Mouse (Mus musculus): ENCODE measurements around the gene Lctl. TPM values are rescaled to one million over a fixed set of nuclear protein-coding genes. Genes with fewer than 3 reads are reported as not detected.
A peak's percentile ranks its signal among the peaks of the same experiment; 100 is the strongest.

The Lctl gene
- polyA plus RNA-seq, 2 experiments = 0.06 TPM; not detected in 1

DNA sequence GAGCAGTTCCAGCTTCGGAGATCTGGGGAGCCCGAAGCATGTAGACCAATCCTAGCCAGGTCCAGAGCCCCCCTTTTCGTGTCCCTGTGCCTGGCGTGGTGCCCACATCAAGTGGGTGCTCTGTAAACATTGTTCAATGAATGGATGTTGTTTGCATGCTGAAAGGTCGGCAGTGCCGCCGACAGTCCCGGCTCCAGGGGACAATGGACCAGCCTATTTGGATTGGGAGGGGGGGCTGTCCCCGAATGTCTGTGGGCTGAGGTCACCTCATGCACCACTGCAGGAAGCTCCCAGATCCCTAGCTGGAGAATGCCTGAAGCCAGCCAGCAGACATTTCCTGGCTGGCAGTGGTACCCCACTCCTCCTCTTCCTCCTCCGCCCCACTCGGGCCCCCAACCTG, 22.9 kb upstream of the Lctl start:
- H3K27me3 ChIP-seq (ENCODE audit: control insufficient read depth, insufficient read depth, low read length) = no peaks in the 10 kb centered on the region
- H3K27ac ChIP-seq (replicated peaks; ENCODE audit: low read depth, low read length) = no peak overlapping the region
- no peak overlapping the region for H3K4me3 ChIP-seq (replicated peaks; ENCODE audit: low read length)
- peaks cover 15% of the 10 kb centered on the region for H3K4me1 ChIP-seq (ENCODE audit: control insufficient read depth, insufficient read depth, low read length)
- no peak overlapping the region for H3K4me2 ChIP-seq (replicated peaks; ENCODE audit: low read depth, low read length, severe bottlenecking)
- H3K9ac ChIP-seq (ENCODE audit: low read depth, low read length, severe bottlenecking) = no peak overlapping the region
- H3K36me3 ChIP-seq (ENCODE audit: control insufficient read depth, insufficient read depth, low read length) = no peaks in the 10 kb centered on the region
- DNase-seq (ENCODE audit: low spot score) = no peak
- ATAC-seq (ENCODE audit: low FRiP score, low read depth) = no peak
- no peak for TF ChIP-seq POLR2A (IDR thresholded peaks at IDR 0.05; ENCODE audit: borderline replicate concordance, extremely low read depth, insufficient read depth, insufficient read length)
- no peaks in the 10 kb centered on the region for H3K9me3 ChIP-seq (ENCODE audit: control insufficient read depth, low read length)
- WGBS = 71% methylated on average over 11 of the region's 11 CpGs

GRCm38 (mm10) chr9:64098282-64098681, 18.7 kb upstream of the Lctl start:
- no peak for TF ChIP-seq POLR2A (IDR thresholded peaks at IDR 0.05; ENCODE audit: borderline replicate concordance, extremely low read depth, insufficient read depth, insufficient read length)
- H3K27ac ChIP-seq (replicated peaks; ENCODE audit: low read depth, low read length) = no peak overlapping the region
- no peak overlapping the region for H3K4me3 ChIP-seq (replicated peaks; ENCODE audit: low read length)
- DNase-seq (ENCODE audit: low spot score) = no peak
- H3K27me3 ChIP-seq (ENCODE audit: control insufficient read depth, insufficient read depth, low read length) = no peaks in the 10 kb centered on the region
- peaks cover 15% of the 10 kb centered on the region for H3K4me1 ChIP-seq (ENCODE audit: control insufficient read depth, insufficient read depth, low read length)
- WGBS = 46% methylated on average over 4 of the region's 4 CpGs
- no peak overlapping the region for H3K9ac ChIP-seq (ENCODE audit: low read depth, low read length, severe bottlenecking)
- H3K36me3 ChIP-seq (ENCODE audit: control insufficient read depth, insufficient read depth, low read length) = no peaks in the 10 kb centered on the region
- no peak for ATAC-seq (ENCODE audit: low FRiP score, low read depth)
- no peak overlapping the region for H3K4me2 ChIP-seq (replicated peaks; ENCODE audit: low read depth, low read length, severe bottlenecking)
- no peaks in the 10 kb centered on the region for H3K9me3 ChIP-seq (ENCODE audit: control insufficient read depth, low read length)

GRCm38 (mm10) chr9:64100442-64100841, 16.5 kb upstream of the Lctl start:
- H3K27ac ChIP-seq (replicated peaks; ENCODE audit: low read depth, low read length) = no peak overlapping the region
- H3K4me1 ChIP-seq (ENCODE audit: control insufficient read depth, insufficient read depth, low read length) = peaks cover 1% of the 10 kb centered on the region; the same call in 1 of the 2 replicates
- no peak overlapping the region for H3K4me2 ChIP-seq (replicated peaks; ENCODE audit: low read depth, low read length, severe bottlenecking)
- H3K9ac ChIP-seq (ENCODE audit: low read depth, low read length, severe bottlenecking) = no peak overlapping the region
- peak; percentile 45 for DNase-seq (ENCODE audit: low spot score)
- no peak for ATAC-seq (ENCODE audit: low FRiP score, low read depth)
- no peaks in the 10 kb centered on the region for H3K36me3 ChIP-seq (ENCODE audit: control insufficient read depth, insufficient read depth, low read length)
- 4% methylated on average over 4 of the region's 4 CpGs for WGBS
- H3K4me3 ChIP-seq (replicated peaks; ENCODE audit: low read length) = no peak overlapping the region
- H3K27me3 ChIP-seq (ENCODE audit: control insufficient read depth, insufficient read depth, low read length) = no peaks in the 10 kb centered on the region
- no peaks in the 10 kb centered on the region for H3K9me3 ChIP-seq (ENCODE audit: control insufficient read depth, low read length)
- no peak for TF ChIP-seq POLR2A (IDR thresholded peaks at IDR 0.05; ENCODE audit: borderline replicate concordance, extremely low read depth, insufficient read depth, insufficient read length)

DNA sequence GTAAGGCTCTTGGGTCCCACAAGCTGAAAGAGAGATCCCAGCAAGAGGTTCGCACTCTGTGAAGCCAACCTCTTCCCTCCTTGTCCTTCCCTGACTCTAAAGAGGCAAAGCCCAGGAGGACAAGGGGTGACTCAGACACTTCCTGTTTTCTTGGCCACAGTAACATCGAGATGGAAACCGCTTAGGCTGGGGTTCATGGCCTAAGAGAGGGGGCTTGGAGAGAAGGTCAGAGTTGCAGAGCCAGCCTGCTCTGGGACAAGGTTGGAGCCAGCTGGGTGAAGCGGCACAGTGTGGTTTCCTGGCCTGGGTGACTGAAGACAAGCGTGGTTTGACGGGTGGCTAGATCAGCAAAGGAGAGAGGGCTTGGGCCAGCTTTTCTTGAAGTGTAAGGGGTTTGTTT, 11.6 kb upstream of the Lctl start:
- H3K9me3 ChIP-seq (ENCODE audit: control insufficient read depth, low read length) = no peaks in the 10 kb centered on the region
- no peaks in the 10 kb centered on the region for H3K36me3 ChIP-seq (ENCODE audit: control insufficient read depth, insufficient read depth, low read length)
- H3K4me2 ChIP-seq (replicated peaks; ENCODE audit: low read depth, low read length, severe bottlenecking) = no peak overlapping the region
- H3K27ac ChIP-seq (replicated peaks; ENCODE audit: low read depth, low read length) = no peak overlapping the region
- no peak for TF ChIP-seq POLR2A (IDR thresholded peaks at IDR 0.05; ENCODE audit: borderline replicate concordance, extremely low read depth, insufficient read depth, insufficient read length)
- DNase-seq (ENCODE audit: low spot score) (no peak), ATAC-seq (ENCODE audit: low FRiP score, low read depth) (no peak)
- H3K9ac ChIP-seq (ENCODE audit: low read depth, low read length, severe bottlenecking) = no peak overlapping the region
- H3K4me1 ChIP-seq (ENCODE audit: control insufficient read depth, insufficient read depth, low read length) = no peaks in the 10 kb centered on the region
- 81% methylated on average over 6 of the region's 6 CpGs for whole genome bisulfite sequencing
- H3K27me3 ChIP-seq (ENCODE audit: control insufficient read depth, insufficient read depth, low read length) = no peaks in the 10 kb centered on the region
- H3K4me3 ChIP-seq (replicated peaks; ENCODE audit: low read length) = no peak overlapping the region

DNA sequence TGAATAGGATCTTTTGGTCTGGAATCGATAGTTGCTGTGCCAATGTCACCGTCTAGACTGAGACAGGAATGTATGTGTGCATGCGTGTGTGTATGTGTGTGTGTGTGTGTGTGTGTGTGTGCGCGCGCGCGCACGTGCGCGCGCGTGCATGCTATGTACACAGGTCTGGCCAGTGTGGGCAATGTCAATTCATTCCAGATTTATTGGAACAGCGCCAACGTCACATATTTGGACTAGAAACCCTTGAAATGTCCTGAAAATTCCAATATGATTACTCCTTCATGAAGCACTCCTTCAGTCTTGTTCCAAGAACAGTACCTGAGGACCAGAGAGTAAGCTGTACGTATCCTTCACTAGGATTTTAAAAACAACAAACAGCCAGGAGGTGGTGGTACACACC, 6.4 kb upstream of the Lctl start:
- TF ChIP-seq POLR2A (IDR thresholded peaks at IDR 0.05; ENCODE audit: borderline replicate concordance, extremely low read depth, insufficient read depth, insufficient read length) = no peak
- Histone ChIP-seq H3K36me3 (ENCODE audit: control insufficient read depth, insufficient read depth, low read length) (no peaks in the 10 kb centered on the region), H3K9ac (ENCODE audit: low read depth, low read length, severe bottlenecking) (no peak overlapping the region), H3K4me2 (replicated peaks; ENCODE audit: low read depth, low read length, severe bottlenecking) (no peak overlapping the region), H3K4me1 (ENCODE audit: control insufficient read depth, insufficient read depth, low read length) (peaks cover 3% of the 10 kb centered on the region; the same call in 1 of the 2 replicates), H3K27me3 (ENCODE audit: control insufficient read depth, insufficient read depth, low read length) (no peaks in the 10 kb centered on the region), H3K9me3 (ENCODE audit: control insufficient read depth, low read length) (no peaks in the 10 kb centered on the region), H3K4me3 (replicated peaks; ENCODE audit: low read length) (no peak overlapping the region), H3K27ac (replicated peaks; ENCODE audit: low read depth, low read length) (no peak overlapping the region)
- no peak for DNase-seq (ENCODE audit: low spot score)
- ATAC-seq (ENCODE audit: low FRiP score, low read depth) = no peak
- WGBS = 93% methylated on average over 16 of the region's 16 CpGs

GRCm38 (mm10) chr9:64114646-64115045, 2.3 kb upstream of the Lctl start:
- no peak overlapping the region for H3K4me3 ChIP-seq (replicated peaks; ENCODE audit: low read length)
- TF ChIP-seq POLR2A (IDR thresholded peaks at IDR 0.05; ENCODE audit: borderline replicate concordance, extremely low read depth, insufficient read depth, insufficient read length) = no peak
- H3K27me3 ChIP-seq (ENCODE audit: control insufficient read depth, insufficient read depth, low read length) = no peaks in the 10 kb centered on the region
- no peak overlapping the region for H3K27ac ChIP-seq (replicated peaks; ENCODE audit: low read depth, low read length)
- WGBS = 32% methylated on average over 2 of the region's 2 CpGs
- DNase-seq (ENCODE audit: low spot score) (peak; percentile 26), ATAC-seq (ENCODE audit: low FRiP score, low read depth) (no peak)
- peaks cover 3% of the 10 kb centered on the region; the same call in 1 of the 2 replicates for H3K4me1 ChIP-seq (ENCODE audit: control insufficient read depth, insufficient read depth, low read length)
- no peaks in the 10 kb centered on the region for H3K36me3 ChIP-seq (ENCODE audit: control insufficient read depth, insufficient read depth, low read length)
- no peak overlapping the region for H3K4me2 ChIP-seq (replicated peaks; ENCODE audit: low read depth, low read length, severe bottlenecking)
- no peaks in the 10 kb centered on the region for H3K9me3 ChIP-seq (ENCODE audit: control insufficient read depth, low read length)
- no peak overlapping the region for H3K9ac ChIP-seq (ENCODE audit: low read depth, low read length, severe bottlenecking)

Data from limb, embryonic 14.5 days (tissue).